Mouse (Mus musculus): ENCODE results near the gene Creb3l1.

DNA sequence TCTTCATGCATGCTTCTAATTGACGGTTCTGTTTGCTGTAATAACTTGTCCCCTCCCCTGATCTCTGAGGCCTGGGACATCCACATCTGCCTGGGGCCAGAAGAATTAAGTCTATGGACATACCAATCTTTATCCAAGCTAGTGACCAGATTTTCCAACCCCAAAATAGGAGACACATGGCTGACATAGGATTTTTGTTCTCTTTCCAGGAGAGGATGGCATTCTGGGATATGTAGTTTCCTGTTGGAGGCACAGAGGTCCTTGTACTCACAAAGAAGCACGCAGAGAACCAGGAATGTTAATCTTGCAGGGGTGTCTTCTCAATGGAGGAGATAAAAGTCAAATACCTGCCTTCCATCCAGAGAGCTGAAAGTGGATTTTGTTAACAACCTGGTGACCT lies 28.5 kb upstream of the Creb3l1 start:
- TF ChIP-seq CTCF (IDR thresholded peaks at IDR 0.05; ENCODE audit: low read depth, low read length), result no peak
- TF ChIP-seq EP300 (IDR thresholded peaks at IDR 0.05; ENCODE audit: insufficient read depth, low read depth, low read length), result no peak
- no peak for TF ChIP-seq POLR2A (IDR thresholded peaks at IDR 0.05; ENCODE audit: insufficient read depth, low read length)
